Mouse (Mus musculus) forebrain, embryonic 10.5 days (tissue): ENCODE results near the gene Olfm2. TPM values are rescaled to one million over a fixed set of nuclear protein-coding genes. Genes with fewer than 3 reads are reported as not detected.

Experiments
- DNase-seq: peaks from one replicate; pipeline ENCODE4 v3.0.0-alpha.2; 2017; ENCODE audit warnings: low spot score; ENCODE audit errors: extremely low spot score
- H3K27ac ChIP-seq: fragments of 300-500 bp; sonication (generic); 2 replicates; pipeline ENCODE4 v1.5.1; 2016; ENCODE audit warnings: mild to moderate bottlenecking
- H3K27me3 ChIP-seq: fragments of 300-500 bp; sonication (generic); 2 replicates; pipeline ENCODE4 v1.6.1; 2016; ENCODE audit warnings: mild to moderate bottlenecking; ENCODE audit not compliant: poor library complexity, severe bottlenecking
- H3K36me3 ChIP-seq: fragments of 300-500 bp; sonication (generic); replicated peaks from 2 replicates; pipeline ENCODE4 v1.6.1; 2016; ENCODE audit warnings: mild to moderate bottlenecking, moderate library complexity
- H3K4me1 ChIP-seq: fragments of 300-500 bp; sonication (generic); 2 replicates; pipeline ENCODE4 v1.6.1; 2016
- H3K4me3 ChIP-seq: fragments of 300-500 bp; sonication (generic); 2 replicates; pipeline ENCODE4 v1.5.1; 2016; ENCODE audit warnings: mild to moderate bottlenecking, moderate library complexity
- H3K9me3 ChIP-seq: fragments of 300-500 bp; sonication (generic); 2 replicates; pipeline ENCODE4 v1.6.1; 2016; ENCODE audit warnings: mild to moderate bottlenecking, moderate library complexity
- WGBS: fragments of 180-500 bp; shearing (Covaris S2); methylation state at CpG from one replicate; pipeline ENCODE4 v1.1.7; 2016; 5-methylcytosine and 5-hydroxymethylcytosine counted together
- polyA plus RNA-seq: library from polyadenylated mRNA; unstranded; fragments of >200 nt; fragmentation: Nextera tagmentation; extraction: Ambion mirVana; gene quantifications from 2 replicates; pipeline ENCODE4 v1.2.1, GENCODE M21; 2016

Gene Olfm2
- polyA plus RNA-seq = 10.4 and 14.0 TPM in 2 replicates

DNA sequence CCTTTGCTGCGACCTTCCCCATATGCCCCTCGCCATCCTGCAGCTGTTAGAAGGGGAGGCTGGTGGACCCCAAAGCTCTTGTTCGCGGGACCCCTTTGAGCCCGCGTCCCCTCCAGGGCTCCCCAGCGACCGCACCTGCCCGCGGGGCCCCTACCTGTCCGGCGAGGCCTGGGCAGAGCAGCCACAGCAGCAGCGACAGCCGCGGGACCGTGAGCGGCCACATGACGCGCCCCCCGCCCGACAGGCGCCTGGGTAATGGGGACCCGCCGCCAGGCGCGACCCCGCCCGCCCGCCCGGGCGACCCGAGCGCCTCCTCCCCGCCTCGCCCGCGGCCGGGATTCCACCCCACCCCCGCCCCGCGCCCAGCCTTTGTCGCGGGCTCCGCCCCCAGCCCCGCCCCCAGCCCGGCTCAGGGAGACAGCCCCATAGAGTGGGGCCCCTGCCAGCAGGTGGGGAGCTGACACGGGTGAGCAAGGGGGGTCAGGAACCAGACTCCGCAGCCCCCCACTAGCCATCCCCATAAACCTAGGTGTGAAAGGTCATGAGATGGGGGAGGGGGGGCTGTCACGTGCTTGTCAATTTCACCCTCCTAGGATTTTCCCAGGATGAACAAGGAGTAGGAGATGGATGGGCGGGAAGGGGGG is at the start of gene Olfm2:
Olfm2 (minus strand) TSS at position 333 of the 644 bp plus-strand sequence.
- Histone ChIP-seq H3K27me3 (peaks cover 75% of the 10 kb centered on the region), H3K27ac (peak within 1 kb of the TSS; percentile 86), H3K4me3 (peak within 1 kb of the TSS; percentile 67), H3K36me3 (no peaks in the 10 kb centered on the region), H3K4me1 (peaks cover 45% of the 10 kb centered on the region), H3K9me3 (no peaks in the 10 kb centered on the region)
- peak; percentile 64 for DNase-seq
- under 1% methylated on average over 49 of the region's 50 CpGs for WGBS

GRCm38 (mm10) chr9:20794108-20794806 is 48.1 kb upstream of the Olfm2 start:
- Histone ChIP-seq H3K27me3 (no peaks in the 10 kb centered on the region), H3K4me3 (no peak overlapping the region), H3K27ac (0 out of 2 replicates have a peak overlapping the region, but pooled peaks have one; percentile 35), H3K4me1 (peaks cover 32% of the 10 kb centered on the region), H3K9me3 (no peaks in the 10 kb centered on the region), H3K36me3 (no peaks in the 10 kb centered on the region)
- WGBS = 53% methylated on average over 7 of the region's 7 CpGs
- DNase-seq = no peak

DNA sequence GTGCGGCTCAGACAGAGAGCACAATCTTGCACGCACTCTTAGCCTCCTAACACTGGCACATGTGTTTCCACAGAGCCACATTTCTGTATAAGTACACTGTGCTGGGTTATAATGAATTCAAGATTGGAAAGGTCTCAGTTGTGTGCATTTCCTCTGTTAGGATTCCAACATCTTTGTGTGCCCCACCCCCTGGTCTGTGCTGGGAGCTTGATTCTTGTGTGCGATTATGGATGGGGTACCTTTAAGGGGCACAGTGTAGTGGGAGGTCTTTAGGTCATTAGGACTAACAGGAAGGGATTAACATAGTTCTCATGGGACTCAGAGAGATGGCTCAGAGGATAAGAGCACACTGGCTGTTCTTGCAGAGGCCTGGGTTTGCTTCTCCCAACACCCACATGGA is 44.2 kb upstream of the Olfm2 start:
- Histone ChIP-seq H3K4me1 (peaks cover 32% of the 10 kb centered on the region), H3K27ac (0 out of 2 replicates have a peak overlapping the region, but pooled peaks have one; percentile 12)
- WGBS = 66% methylated on average over 3 of the region's 3 CpGs

GRCm38 (mm10) chr9:20789651-20790050 is 43.5 kb upstream of the Olfm2 start:
- Histone ChIP-seq H3K4me3 (no peak overlapping the region), H3K9me3 (peaks cover 4% of the 10 kb centered on the region; the same call in 1 of the 2 replicates), H3K4me1 (peaks cover 32% of the 10 kb centered on the region), H3K27ac (0 out of 2 replicates have a peak overlapping the region, but pooled peaks have one; percentile 12), H3K27me3 (no peaks in the 10 kb centered on the region), H3K36me3 (no peaks in the 10 kb centered on the region)
- DNase-seq = no peak
- 77% methylated on average over 3 of the region's 4 CpGs for WGBS

More for the DNA sequence above, 44.2 kb upstream of the Olfm2 start:
- H3K27me3 ChIP-seq = no peaks in the 10 kb centered on the region
- no peaks in the 10 kb centered on the region for H3K36me3 ChIP-seq
- no peak for DNase-seq
- no peak overlapping the region for H3K4me3 ChIP-seq
- H3K9me3 ChIP-seq = peaks cover 4% of the 10 kb centered on the region; the same call in 1 of the 2 replicates

GRCm38 (mm10) chr9:20787992-20788391 is 41.8 kb upstream of the Olfm2 start:
- no peaks in the 10 kb centered on the region for H3K36me3 ChIP-seq
- no peak overlapping the region for H3K4me3 ChIP-seq
- H3K27ac ChIP-seq = no peak overlapping the region
- 78% methylated on average over 8 of the region's 8 CpGs for WGBS
- DNase-seq = no peak
- no peaks in the 10 kb centered on the region for H3K27me3 ChIP-seq
- H3K9me3 ChIP-seq = peaks cover 4% of the 10 kb centered on the region; the same call in 1 of the 2 replicates
- H3K4me1 ChIP-seq = peaks cover 17% of the 10 kb centered on the region

- H3K4me1 ChIP-seq = peaks cover 5% of the 10 kb centered on the region
- no peak for DNase-seq
- H3K27me3 ChIP-seq = no peaks in the 10 kb centered on the region
- WGBS = 74% methylated on average over 6 of the region's 6 CpGs
- H3K4me3 ChIP-seq = no peak overlapping the region
- peaks cover 4% of the 10 kb centered on the region; the same call in 1 of the 2 replicates for H3K9me3 ChIP-seq
- peak overlapping the region; percentile 57; the same call in 1 of the 2 replicates for H3K27ac ChIP-seq
- H3K36me3 ChIP-seq = no peaks in the 10 kb centered on the region
Observed at GRCm38 (mm10) chr9:20785055-20785454, 38.9 kb upstream of the Olfm2 start.

GRCm38 (mm10) chr9:20781286-20781685 is 35.1 kb upstream of the Olfm2 start:
- no peak overlapping the region for H3K27ac ChIP-seq
- no peak overlapping the region for H3K4me3 ChIP-seq
- H3K36me3 ChIP-seq = no peaks in the 10 kb centered on the region
- no peaks in the 10 kb centered on the region for H3K9me3 ChIP-seq
- no peaks in the 10 kb centered on the region for H3K27me3 ChIP-seq
- 83% methylated on average over 3 of the region's 3 CpGs for WGBS
- peaks cover 4% of the 10 kb centered on the region for H3K4me1 ChIP-seq
- no peak for DNase-seq

DNA sequence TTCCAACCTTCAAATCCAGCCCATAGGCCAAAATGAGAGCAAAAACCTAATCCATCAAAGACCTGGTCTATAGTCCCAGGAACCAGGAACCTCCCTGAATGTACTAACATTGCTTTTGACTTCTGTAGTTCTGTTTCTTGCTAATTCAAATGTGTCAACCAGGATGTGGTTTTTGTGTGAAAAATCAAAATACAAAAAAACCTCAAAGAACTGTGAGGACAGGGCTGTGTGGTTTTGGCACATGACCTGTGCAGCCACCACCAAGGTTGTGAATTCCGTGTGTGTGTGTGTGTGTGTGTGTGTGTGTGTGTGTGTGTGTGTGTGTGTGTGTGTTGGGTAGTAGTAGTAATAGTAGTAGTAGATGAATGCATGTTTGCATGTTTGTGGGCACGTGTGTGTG is 19.1 kb upstream of the Olfm2 start:
- Histone ChIP-seq H3K27me3 (no peaks in the 10 kb centered on the region), H3K4me1 (peaks cover 12% of the 10 kb centered on the region), H3K9me3 (no peaks in the 10 kb centered on the region), H3K27ac (no peak overlapping the region), H3K36me3 (no peaks in the 10 kb centered on the region), H3K4me3 (no peak overlapping the region)
- WGBS = 90% methylated on average over 2 of the region's 2 CpGs
- DNase-seq = no peak

- WGBS = 70% methylated on average over 1 of the region's 1 CpGs
- H3K36me3 ChIP-seq = no peaks in the 10 kb centered on the region
- no peak overlapping the region for H3K4me3 ChIP-seq
- no peaks in the 10 kb centered on the region for H3K9me3 ChIP-seq
- no peaks in the 10 kb centered on the region for H3K27me3 ChIP-seq
- peaks cover 10% of the 10 kb centered on the region for H3K4me1 ChIP-seq
- DNase-seq = no peak
- no peak overlapping the region for H3K27ac ChIP-seq
Observed at GRCm38 (mm10) chr9:20763099-20763498, 16.9 kb upstream of the Olfm2 start.

DNA sequence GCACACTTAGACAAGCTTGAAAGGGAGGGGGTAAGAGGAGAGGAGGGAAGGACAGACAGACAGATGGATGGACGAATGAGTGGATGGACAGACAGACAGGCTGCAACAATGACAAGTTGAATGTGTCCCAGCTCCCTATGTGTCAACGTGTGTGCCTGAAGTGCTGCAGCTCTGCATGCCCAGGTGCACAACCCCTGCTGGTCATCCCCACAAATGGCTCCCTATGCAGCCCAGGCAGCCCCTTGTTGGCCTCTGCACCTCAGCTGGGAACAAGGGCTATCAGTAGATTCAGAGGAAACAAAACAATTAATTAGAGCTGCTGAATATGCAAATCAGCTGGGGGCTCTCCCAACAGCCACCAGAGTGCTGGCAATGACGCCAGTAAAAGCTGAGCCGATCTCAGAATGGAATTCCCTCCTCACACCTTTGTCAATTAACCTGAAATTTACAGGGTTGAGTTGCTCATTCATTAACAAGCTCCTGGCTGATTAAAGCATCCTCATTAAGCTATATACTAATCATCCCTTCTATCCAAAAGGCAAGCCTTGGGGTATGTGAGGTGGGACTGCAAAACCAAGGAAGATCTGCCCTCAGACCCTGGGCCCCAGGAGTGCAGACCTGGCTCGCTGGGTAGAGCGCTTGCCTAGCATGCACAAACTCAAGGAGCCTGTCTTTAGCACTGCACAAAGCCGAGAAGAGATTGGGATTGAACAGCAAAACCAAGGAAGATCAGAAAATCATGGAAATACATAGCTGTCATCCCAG is 16.2 kb upstream of the Olfm2 start:
- Histone ChIP-seq H3K36me3 (no peaks in the 10 kb centered on the region), H3K4me1 (peaks cover 10% of the 10 kb centered on the region), H3K27ac (no peak overlapping the region), H3K4me3 (no peak overlapping the region), H3K9me3 (no peaks in the 10 kb centered on the region), H3K27me3 (no peaks in the 10 kb centered on the region)
- 50% methylated on average over 7 of the region's 7 CpGs for WGBS
- DNase-seq = no peak

GRCm38 (mm10) chr9:20761388-20761787 is 15.2 kb upstream of the Olfm2 start:
- 79% methylated on average over 3 of the region's 3 CpGs for WGBS
- no peak for DNase-seq

DNA sequence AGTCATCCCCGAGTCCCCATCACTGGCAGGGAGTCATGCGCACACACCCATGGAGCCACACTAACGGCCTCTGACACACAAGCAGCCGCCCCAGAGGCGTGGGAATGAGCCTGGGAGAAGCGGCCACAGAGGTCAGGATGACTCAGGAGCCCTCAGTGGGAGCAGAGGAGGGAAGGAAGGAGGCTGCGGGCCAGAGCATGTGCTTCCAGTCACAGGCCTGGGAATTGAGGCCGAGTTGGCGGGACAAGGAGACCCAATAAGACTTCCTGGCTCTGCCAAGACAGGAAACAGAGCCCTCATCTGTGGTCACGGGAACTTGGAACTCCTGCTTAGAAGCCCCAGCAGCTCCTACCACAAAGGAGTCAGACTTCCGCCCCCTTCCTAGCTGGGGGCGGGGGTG is 14.7 kb upstream of the Olfm2 start:
- DNase-seq = no peak
- Histone ChIP-seq H3K27me3 (no peaks in the 10 kb centered on the region), H3K4me3 (no peak overlapping the region), H3K36me3 (no peaks in the 10 kb centered on the region), H3K27ac (no peak overlapping the region), H3K4me1 (peaks cover 10% of the 10 kb centered on the region), H3K9me3 (no peaks in the 10 kb centered on the region)
- WGBS = 73% methylated on average over 12 of the region's 12 CpGs

More at GRCm38 (mm10) chr9:20761388-20761787, 15.2 kb upstream of the Olfm2 start:
- no peaks in the 10 kb centered on the region for H3K27me3 ChIP-seq
- H3K27ac ChIP-seq = no peak overlapping the region
- no peaks in the 10 kb centered on the region for H3K36me3 ChIP-seq
- H3K4me1 ChIP-seq = peaks cover 10% of the 10 kb centered on the region
- no peak overlapping the region for H3K4me3 ChIP-seq
- H3K9me3 ChIP-seq = no peaks in the 10 kb centered on the region
